Mouse (Mus musculus): ENCODE measurements at regions not wholly inside any gene's neighbourhood (a gene's known extent, or its start where the extent isn't known, plus 50 kb on each side); places are given as distances from the start of the nearest gene placed in this dataset.
A peak's percentile ranks its signal among the peaks of the same experiment; 100 is the strongest.

DNA sequence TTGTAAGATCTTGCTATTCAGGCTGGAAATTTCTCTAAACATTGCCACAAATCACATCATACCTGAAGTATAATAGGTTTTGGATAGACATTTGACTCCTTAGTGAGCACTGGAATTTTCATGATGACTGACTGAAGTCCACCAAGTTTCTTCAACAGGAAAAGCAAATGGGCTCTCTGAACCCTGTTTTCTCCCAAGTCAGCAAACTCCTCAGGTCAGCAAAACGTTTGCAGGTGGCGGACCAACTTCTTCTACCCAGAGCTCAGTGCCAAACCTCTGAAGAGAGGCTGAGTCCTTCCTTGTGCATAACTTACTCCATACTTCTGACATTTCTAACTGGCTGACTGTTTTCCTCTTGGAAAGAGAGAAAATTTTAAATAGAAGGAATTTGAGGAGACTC lies 164.2 kb upstream of the Phyhipl start:
- DNase-seq (ENCODE audit: low read depth, low spot score): no peak

DNA sequence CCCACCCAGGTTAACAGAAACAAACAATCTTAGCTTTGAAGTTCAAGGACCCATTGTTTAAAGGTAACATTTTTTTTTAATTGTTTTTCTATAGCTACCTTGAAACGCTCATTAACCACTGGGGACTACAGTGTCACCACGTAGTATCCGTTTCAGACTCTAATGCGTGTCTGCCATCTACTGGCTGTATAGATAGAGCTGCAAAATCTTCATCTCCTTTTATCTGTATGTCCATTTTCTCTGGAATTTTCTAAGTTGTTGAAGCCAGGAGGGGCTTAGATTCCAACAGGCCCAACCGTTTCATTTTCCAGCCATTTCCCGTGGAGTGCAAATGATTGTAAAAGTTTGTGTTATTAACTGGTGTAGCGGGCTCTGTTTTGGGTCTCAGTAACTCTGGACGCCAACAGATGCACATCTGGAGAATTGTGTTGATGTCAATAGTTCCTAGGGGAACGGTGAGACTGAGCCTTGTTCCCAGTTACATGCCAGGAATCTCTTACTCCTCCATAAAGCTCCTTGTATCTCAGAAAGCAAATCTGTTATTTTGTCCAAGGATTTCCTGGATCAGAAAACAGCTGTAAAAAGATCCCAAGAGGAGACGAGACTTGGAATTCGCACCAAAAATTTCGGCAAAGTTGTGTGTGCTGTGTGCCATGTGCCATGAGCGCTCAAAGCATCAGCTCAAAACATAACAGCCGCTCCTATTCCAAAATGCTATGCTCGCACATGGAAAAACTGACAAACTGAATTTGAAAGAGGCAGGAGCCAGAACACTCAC lies 158.8 kb upstream of the Phyhipl start:
- peak; percentile 64 for DNase-seq (ENCODE audit: low read depth, low spot score)

DNA sequence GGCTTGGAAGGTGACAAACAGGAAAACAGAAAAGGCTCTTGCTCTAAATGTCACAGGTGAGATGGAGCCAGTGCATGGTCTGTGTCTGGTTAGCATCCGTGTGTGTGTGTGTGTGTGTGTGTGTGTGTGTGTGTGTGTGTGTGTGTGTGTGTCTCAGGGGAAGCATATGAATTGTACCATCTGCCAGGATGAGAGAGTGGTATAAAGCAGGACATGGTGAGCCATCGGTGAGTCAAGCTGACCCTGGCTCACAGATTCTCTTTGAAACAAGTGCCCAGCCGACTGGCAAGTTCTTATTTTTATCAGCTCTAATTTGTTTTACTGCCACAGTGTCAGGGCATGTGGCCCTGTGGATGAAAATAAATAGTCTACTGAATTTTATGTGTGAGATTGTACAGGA lies 153.6 kb upstream of the Phyhipl start:
- no peak for DNase-seq (ENCODE audit: low read depth, low spot score)

DNA sequence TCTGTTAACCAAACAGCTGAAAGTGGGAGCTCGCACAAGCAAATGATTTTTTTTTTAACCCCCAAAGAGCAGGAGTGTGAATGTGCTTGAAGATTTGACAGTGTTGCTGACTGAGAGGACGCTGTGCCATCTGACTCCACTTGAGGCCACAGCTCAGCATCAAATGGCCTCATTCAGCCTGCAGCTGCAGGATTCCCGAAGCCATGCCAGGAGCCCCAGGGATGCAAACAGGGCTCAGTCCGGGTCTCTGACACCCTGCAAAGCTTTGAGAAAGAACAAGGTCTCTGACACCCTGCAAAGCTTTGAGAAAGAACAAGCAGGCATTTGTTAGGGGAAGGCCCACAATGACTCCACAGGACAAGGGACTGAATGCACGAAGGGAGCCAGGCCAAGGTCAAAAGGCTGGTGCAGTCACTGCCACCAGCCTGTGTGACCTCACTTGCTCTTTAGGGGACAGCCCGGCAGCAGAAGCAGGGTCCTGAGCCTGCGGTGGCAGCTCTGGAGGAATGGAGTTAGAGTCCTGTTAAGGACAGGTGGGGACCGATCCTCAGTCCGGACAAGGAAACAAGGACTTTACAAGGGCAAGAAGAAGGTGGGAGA lies 151.1 kb upstream of the Phyhipl start:
- no peak for DNase-seq (ENCODE audit: low read depth, low spot score)

DNA sequence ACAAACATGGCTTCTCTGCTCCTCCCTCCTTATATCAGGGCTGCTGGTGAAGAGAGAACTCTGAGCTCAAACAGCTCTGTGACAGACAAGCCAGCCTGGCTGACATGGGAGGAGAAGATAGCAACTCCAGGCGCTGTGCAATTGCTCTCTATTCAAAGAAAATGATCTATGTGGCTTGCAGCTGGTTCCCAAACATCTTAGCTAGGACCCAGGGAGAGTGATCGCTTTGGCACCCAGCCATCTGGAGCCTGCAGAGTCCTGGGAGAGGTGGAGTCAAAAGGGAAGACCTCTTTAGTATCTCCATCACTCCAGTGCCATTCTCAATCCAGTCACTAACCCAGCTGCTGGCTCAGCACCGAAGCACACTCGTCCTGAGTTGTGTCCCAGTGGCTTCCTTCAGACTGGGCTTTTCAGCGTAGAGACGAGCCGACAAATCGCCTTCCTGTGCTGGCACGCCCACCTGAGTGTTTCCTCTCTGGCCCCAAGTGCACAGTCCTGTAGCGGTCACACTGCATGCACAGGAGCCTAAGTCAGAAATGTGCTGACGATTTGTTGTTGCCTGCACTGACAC lies 145.1 kb upstream of the Phyhipl start:
- DNase-seq (ENCODE audit: low read depth, low spot score): no peak

DNA sequence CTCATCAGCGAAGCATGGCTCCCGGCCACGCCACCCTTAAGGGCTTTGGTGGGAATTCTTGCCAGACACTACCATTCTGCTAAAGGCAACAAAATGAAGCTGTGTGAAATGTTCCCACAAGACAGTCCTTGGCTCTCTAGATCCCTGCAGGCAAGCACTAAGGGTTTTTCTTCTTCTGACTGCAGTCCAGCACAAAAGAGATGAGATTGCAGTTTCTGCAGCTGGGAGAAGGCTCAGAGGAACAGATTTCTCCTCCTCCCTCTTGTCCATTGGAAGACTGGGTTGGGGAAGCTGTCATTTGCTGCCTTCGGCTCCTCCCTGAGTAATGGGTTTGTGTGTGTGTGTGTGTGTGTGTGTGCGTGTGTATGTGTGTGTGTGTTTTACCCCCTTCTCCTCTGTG lies 144.1 kb upstream of the Phyhipl start:
- no peak for DNase-seq (ENCODE audit: low read depth, low spot score)

DNA sequence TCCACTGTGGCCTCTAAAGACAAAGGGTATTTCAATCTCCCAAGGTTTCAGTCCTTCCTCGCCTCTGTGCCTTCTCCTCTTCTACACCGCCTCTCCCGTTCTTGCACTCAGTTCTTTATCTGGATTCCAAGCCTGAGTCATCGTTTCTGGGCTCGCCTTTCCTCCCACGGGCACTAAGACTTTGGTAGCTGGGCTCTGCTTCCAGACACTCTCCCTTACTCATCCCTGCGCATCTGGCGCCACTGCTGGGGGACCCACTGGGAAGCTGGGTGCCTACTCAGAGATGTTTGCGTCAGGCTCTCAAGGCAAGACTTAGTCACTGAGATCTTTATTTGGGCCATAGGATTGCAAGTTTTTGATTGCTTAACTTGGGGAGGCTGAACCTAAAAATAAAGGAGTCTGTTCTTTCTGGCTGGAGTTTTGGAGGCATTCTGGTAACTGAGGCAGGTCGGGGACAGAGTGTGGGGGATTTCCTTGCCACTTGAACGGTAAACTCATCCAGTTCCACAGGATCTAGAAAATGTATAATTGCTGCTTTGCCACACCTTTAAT lies 143.5 kb upstream of the Phyhipl start:
- DNase-seq (ENCODE audit: low read depth, low spot score): no peak

DNA sequence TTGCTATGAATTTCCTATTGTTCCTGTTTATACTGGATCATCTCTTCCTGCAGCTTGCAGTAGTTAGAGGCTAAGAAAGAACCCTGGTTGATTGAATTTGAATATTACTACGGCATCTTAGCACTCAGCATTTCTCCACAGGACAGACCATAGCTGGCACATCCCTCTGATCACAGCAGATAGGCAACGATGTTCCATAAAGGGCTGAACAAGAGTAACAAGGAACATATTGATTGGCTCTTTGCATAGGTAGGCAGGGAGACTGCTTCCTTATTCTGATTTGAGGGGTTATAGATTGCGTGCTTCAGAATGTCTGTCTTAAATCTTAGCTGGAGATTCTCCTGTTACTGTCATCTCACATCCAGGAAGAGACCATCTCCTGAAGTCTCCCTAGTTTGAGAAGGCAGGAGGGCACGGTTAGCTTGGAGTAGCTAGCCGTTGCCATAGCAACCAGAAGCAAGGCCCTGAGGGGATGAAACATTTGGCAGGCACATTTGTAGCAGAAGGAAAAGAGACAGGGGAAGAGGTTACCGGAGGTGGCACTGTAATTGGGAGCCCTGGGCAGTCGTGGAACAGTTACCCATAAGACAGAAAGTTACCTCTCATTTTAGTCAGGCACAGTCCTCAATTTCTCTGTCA lies 133.2 kb upstream of the Phyhipl start:
- DNase-seq (ENCODE audit: low read depth, low spot score): peak; percentile 22

DNA sequence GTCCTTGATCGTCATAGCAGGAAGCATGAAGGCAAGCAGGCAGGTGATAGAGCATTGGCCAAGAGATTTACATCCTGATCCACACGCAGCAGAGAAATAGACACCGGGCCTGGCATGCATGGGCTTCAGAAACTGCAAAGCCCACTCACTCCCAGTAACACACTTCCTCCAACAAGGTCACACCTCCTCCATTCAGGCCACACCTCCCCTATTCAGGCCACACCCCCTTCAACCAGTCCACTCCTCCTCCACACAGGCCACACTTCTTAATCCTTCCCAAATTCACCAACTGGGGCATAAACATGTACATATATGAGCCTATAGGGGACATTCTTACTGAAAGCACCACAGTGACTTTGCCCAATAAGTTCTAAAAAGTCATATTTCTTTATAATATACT lies 125.3 kb upstream of the Phyhipl start:
- DNase-seq (ENCODE audit: low read depth, low spot score): no peak

DNA sequence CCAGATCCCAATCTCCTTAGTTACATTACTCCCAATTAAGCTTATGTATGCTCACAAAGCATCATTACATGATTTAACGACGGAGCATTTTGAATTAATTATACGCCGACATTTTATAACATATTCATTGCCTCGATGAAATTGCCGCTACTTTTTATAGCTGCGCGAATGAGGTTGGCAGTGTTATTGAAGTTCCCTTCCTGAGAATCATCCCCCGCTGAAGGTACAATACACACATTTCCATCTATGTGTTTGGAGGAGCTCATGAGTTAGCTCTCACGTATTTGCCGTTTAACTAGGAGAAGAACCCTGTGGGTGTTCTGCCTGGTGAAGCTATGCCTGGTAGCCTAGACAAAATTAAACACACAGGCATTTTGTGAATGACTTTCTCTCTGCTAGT lies 122.8 kb upstream of the Phyhipl start:
- no peak for DNase-seq (ENCODE audit: low read depth, low spot score)

DNA sequence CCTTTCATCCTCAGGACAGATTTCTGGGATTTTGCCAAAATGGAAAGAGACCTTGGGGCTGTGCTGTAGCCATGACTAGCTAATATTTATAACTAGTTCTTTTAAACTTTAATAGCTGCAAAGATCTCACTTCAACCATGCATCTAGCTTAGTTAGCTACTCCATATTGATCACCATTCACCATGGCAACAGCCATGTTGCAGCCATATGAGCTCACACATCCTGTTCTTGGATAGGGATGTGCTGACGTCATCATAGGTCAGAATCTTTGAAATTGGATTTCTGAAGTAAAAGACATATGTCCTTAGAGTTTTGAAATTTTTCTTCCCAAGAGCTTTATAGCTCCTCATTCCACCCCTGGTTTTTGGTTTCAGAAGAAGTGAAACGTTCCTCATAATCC lies 118.8 kb upstream of the Phyhipl start:
- DNase-seq (ENCODE audit: low read depth, low spot score): no peak

DNA sequence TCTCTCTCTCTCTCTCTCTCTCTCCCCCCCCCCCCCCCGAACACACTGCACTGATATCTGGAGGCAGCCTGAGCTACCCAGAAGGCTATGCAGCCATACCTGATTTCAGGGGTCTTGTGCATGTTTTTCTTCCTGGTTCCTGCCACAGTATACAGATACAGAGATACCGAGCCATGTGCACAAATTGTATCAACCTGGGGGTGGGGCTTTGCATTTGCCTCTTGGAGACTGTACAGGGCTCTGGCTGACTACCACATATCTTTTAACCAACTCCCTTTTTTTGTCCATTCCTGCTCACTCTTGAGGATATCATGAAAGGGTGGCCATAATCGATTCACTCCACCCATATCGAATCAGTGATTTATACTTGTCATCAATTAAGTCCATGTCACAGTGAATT lies 118.4 kb upstream of the Phyhipl start:
- DNase-seq (ENCODE audit: low read depth, low spot score): no peak

DNA sequence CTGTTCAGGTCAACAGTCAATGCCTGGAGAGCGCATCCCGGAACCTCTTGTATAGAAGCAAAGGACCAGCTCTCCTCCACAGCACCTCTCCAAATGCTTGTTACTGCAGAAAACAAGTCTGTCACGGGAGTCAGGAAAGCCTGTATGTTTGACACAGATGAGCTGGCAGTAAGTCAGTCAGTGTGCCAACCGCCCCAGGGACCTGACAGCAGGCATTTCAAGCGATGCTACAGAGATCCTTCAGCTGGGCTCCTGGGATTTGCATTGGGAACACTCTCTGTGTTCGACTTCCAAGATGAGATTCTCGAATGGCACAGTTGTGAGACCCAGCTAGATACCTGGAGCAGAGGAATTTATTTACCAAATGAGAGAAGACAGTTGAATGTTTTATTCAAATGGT lies 111.7 kb upstream of the Phyhipl start:
- no peak for DNase-seq (ENCODE audit: low read depth, low spot score)

DNA sequence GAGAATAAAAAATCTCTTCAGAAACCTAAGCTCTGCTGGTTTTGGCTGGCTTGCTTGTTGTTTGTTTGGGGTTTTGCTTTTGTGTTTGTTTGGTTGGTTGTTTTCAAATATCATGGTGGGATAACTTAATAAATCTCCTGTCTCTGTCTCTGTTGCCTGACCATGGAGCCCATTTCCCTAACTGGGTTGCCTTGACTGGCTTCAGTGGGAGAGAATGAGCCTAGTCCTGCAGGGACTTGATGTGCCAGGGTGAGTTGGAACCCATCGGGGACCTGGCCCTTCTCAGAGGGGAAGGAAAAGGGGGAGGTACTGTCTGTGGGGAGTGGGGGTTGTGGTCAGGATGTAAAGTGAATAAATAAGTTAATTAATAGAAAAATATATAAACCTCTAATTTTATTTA lies 111.1 kb upstream of the Phyhipl start:
- no peak for DNase-seq (ENCODE audit: low read depth, low spot score)

DNA sequence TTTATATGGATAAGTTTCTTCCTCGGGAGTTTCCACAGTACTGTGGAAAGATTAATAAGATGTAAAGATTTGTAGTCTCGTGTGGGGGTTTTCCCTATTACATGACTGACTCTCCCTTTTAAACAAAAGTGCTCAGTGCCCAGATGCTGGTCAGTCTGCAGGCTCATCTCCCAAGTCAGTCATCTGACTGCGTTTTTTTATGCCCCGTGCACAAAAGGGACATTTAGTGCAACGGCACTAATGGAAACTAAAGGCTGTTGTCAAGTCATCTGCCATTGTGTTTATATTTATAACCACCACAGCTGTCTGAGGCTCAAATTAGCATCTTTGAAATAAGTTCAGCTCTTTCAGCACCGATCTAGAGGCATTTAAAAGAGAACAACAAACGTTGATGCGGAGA lies 110.7 kb upstream of the Phyhipl start:
- no peak for DNase-seq (ENCODE audit: low read depth, low spot score)

DNA sequence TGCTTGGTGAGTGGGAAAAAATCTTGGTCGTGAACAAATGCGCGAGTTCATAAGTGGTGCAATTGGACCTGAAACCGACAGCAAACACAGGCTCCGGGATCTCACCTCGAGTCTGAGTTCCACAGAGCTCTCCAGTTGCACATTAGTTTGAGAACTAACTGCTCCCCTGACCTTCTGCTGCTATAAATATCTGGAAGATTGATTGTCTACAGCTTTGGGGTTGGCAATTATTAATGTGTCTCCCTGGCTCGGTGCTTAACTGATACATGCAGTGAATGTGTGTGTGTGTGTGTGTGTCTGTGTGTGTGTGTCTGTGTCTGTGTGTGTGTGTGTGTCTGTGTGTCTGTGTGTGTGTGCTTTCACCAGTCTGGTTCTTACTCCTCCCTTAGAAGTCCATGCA lies 107.4 kb upstream of the Phyhipl start:
- DNase-seq (ENCODE audit: low read depth, low spot score): no peak

DNA sequence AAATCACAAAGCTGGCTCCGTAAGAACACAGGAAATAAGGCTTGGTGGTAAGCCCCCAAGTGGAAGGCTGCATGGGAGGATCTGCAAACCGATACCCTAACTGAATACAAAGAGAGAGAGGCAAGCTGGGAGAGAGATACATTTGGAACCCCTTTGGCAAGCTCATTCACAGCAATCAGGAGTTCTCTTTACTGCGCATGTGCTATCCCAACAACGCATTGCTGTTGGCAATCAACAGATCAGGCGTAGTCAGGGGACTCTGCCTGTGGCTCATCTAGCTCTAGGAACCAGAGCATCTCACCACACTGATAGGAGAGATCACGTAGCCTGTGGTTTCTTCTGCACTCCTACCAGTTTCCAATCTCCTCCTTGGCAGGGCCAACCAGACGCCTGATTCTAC lies 103.9 kb upstream of the Phyhipl start:
- DNase-seq (ENCODE audit: low read depth, low spot score): no peak

DNA sequence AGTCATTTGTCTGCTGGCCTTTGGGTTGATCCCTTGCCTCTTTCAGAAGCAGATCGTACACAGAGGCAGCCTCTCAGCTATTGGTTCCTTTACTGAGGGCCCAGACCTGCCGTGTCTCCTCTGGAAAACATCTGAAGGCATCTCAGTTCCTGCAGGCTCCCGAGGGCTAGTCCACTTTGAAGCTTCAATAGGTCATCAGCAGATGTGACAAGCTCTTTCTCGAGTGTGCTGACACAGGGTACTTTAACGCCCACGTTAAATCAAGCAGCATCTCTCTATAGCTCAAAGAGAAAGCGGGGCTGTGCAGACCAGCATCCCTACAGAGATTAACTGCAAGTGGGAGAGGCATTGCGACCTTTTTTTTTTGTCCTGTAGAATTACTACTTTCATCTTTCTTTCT lies 96.0 kb upstream of the Phyhipl start:
- no peak for DNase-seq (ENCODE audit: low read depth, low spot score)

DNA sequence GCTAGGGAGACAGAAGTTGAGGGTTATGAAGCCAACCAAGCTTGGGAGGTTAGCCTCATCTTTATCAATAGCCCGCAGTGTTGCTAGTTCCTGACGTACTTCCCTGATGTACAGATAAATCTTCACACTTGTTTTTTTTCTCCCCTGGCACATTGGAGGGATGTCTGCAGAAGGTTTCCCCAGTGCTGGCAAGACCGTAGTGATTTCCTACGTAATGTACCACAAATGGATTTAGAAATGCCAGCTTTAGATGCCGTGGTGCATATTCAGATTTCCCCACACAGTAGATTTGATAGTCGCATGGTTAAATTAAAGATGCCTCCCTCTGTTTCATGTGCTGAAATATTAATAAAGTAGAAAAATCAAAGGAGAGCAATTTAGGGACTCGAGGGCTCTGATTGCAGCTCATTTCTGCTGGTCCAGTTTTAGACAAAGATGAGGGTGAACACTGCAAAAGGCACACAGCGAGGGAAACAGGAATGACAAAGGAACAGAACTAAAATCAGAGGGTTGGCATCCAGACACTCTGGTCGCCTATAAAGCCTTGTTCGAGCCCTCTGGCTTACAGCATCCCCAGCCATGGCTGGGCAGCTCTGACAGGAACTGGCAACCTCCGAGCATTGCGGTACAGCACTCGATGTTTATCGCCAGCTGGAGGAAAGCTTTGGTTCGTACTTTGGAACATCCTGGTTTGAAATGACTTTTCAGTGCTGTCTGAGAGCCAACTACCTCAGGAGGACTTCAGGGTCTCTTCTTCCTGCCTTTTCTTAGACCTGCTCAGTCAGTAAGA lies 94.8 kb upstream of the Phyhipl start:
- DNase-seq (ENCODE audit: low read depth, low spot score): no peak

DNA sequence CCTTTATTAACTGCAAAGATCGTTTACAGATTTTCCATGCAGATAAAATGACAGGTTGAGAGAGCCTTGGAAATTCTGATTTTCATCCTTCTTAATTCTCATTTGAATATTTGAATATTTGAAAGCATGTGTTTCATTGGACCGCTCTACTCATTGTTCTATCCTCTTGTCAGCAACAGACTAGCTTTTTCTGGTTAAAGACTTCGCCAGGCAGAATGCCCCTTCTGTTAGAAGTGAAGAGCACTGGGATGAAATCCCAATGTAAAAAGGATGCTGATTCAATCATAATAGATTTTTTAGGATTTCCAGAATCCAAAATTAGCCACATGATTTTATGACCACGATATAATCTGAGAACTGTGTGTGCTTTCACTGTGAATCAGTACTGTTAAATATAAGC lies 90.8 kb upstream of the Phyhipl start:
- DNase-seq (ENCODE audit: low read depth, low spot score): no peak

DNA sequence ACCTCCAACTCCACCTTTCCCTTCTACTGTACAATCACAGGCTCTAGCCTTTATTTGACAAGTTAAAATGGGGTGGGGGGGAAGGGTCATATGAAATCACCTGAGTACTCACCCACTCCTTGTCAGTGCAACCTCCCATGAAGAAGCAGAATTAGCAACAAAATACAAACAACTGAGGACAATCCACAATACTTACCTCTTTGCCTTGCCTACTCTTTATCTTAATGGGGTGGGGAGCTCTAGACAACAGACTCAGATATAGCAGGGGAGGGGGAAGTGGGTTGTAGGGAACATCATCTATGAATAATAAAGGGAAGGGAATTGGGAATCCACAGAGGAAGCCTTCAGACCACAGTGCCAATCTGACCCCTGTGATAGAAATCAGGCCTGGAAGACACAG lies 86.1 kb upstream of the Phyhipl start:
- peak; percentile 72 for DNase-seq (ENCODE audit: low read depth, low spot score)

DNA sequence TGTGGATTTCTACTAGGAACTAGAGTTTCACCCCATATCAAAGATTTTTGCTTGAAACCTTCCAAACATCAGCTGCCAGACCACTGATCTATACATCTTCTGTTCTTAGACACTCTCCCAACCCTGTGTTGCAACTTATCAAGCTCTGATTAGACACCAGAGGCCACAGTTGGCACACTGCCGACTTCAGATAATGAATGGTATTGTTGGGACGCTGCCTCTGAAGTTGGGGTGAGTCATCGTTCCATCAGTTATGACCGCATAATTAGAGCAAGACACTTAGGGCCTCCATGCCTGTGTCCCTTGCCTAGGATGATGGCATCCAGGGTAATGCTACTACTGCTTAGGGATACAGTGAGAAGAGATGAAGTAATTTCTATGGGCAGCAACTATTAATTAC lies 84.3 kb upstream of the Phyhipl start:
- DNase-seq (ENCODE audit: low read depth, low spot score): no peak
